Mouse (Mus musculus) mouse trophoblast stem cell (cell line): ENCODE data around the gene Dlst.

Source experiments
- in situ Hi-C, 2 experiments: fragments of 300-500 bp; cut with MseI, MboI; formaldehyde crosslinking; loops; 2 replicates in 1 of 2; 3 replicates in 1 of 2; pipeline ENCODE4 v1.15.1; 2025

The Dlst gene

GRCm38 (mm10) chr12:85150321-85151001, 39.8 kb downstream of the Dlst start:
- in situ Hi-C loops = loop anchor here in 1 of 2 experiments (10.0 kb wide), 1 partner anchor 134 kb away; the partner anchor contains the start of genes Acyp1 and Zc2hc1c

GRCm38 (mm10) chr12:85151002-85151774, 40.6 kb downstream of the Dlst start, which contains the start of gene Rps6kl1:
TSS of gene Rps6kl1 (minus strand) at chr12:85151264.
- in situ Hi-C loops = loop anchor here in 1 of 2 experiments (10.0 kb wide), 1 partner anchor 134 kb away; the partner anchor contains the start of genes Acyp1 and Zc2hc1c

GRCm38 (mm10) chr12:85153011-85153410, 42.4 kb downstream of the Dlst start:
- in situ Hi-C loops = loop anchor here in 1 of 2 experiments (10.0 kb wide), 1 partner anchor 132 kb away; the partner anchor contains the start of genes Acyp1 and Zc2hc1c

- in situ Hi-C loops = loop anchor here in 1 of 2 experiments (10.0 kb wide), 1 partner anchor 128 kb away; the partner anchor contains the start of genes Acyp1 and Zc2hc1c
Measured at GRCm38 (mm10) chr12:85156324-85156723, 45.7 kb downstream of the Dlst start.

GRCm38 (mm10) chr12:85157797-85158460, 47.3 kb downstream of the Dlst start:
- in situ Hi-C loops = loop anchor here in 1 of 2 experiments (10.0 kb wide), 1 partner anchor 127 kb away; the partner anchor contains the start of genes Acyp1 and Zc2hc1c

- in situ Hi-C loops = loop anchor here in 1 of 2 experiments (10.0 kb wide), 1 partner anchor 126 kb away; the partner anchor contains the start of genes Acyp1 and Zc2hc1c
Measured at GRCm38 (mm10) chr12:85158801-85159200, 48.2 kb downstream of the Dlst start.

- in situ Hi-C loops = loop anchor here in 1 of 2 experiments (10.0 kb wide), 1 partner anchor 125 kb away; the partner anchor contains the start of genes Acyp1 and Zc2hc1c
Measured at GRCm38 (mm10) chr12:85159592-85159991, 49.0 kb downstream of the Dlst start.

- in situ Hi-C loops = no loop called here
Measured at GRCm38 (mm10) chr12:85164996-85165395, 54.4 kb downstream of the Dlst start.

GRCm38 (mm10) chr12:85166631-85167030, 56.0 kb downstream of the Dlst start:
- in situ Hi-C loops = no loop called here

GRCm38 (mm10) chr12:85169117-85169858, 58.7 kb downstream of the Dlst start:
- in situ Hi-C loops = no loop called here

GRCm38 (mm10) chr12:85169877-85170276, 59.2 kb downstream of the Dlst start:
- in situ Hi-C loops = no loop called here

GRCm38 (mm10) chr12:85170284-85170947, 59.8 kb downstream of the Dlst start:
- in situ Hi-C loops = no loop called here

- in situ Hi-C loops = no loop called here
Measured at GRCm38 (mm10) chr12:85170948-85171307, 60.3 kb downstream of the Dlst start.

- in situ Hi-C loops = no loop called here
Measured at GRCm38 (mm10) chr12:85174016-85174415, 63.4 kb downstream of the Dlst start.

GRCm38 (mm10) chr12:85175087-85175675, 64.5 kb downstream of the Dlst start:
- in situ Hi-C loops = no loop called here

- in situ Hi-C loops = no loop called here
Measured at GRCm38 (mm10) chr12:85175926-85176845, 65.6 kb downstream of the Dlst start.

GRCm38 (mm10) chr12:85176846-85177523, 66.4 kb downstream of the Dlst start:
- in situ Hi-C loops = no loop called here

- in situ Hi-C loops = no loop called here
Measured at GRCm38 (mm10) chr12:85177740-85178239, 67.2 kb downstream of the Dlst start, which contains the start of gene Pgf. TSS of gene Pgf (minus strand) at chr12:85177790.
